Mouse (Mus musculus): ENCODE measurements around the gene Mis12.
A peak's percentile ranks its signal among the peaks of the same experiment; 100 is the strongest.

Mis12 gene

DNA sequence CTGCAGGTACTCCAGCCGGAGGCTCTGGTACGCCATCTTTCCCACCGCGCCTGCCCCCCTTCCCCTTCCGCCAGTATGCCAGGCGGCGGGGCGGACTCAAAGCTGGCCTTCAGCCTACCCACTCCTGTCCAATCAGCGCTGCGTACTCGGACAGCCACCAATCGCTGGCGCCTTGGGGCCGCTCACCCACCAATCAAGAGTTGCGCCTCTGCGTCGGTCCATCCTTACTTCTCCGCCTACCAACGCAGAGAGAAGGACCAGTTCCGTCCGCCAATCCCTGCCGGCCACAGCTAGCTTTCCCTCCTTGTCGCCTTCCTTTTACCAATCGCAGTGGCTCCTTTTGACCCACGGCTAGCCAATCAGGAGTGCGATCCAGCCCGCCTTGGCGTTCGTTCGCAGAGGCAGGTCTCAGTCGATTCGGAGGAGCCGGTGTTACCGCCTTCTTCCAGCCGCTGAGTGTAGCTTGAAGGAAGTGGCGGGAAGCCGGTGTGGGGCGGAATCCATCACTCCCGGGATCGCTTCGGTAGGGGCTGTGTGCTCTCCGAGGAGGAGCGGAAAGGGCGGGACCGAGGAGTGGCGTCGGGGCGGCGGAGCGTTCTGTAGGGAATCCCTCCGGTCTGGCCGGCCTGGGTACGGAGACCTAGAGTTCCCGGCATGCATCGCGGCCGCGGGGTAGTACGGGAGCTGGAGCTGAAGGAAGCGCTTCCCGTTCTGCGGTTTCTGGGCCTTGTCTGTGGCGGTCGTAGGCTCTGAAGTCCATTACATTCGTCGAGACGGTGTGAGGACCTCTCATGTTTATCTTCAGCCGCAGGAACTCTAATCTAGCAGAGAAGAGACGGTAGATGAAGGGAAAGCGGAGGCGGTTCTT, at the start of gene Mis12, which contains the start of gene Derl2:
Gene Mis12, plus strand, starts transcription at position 411 of the 868 bp plus-strand sequence.
Gene Derl2, minus strand, starts transcription at position 641 of the 868 bp plus-strand sequence.
- DNase-seq: peak; percentile 100

DNA sequence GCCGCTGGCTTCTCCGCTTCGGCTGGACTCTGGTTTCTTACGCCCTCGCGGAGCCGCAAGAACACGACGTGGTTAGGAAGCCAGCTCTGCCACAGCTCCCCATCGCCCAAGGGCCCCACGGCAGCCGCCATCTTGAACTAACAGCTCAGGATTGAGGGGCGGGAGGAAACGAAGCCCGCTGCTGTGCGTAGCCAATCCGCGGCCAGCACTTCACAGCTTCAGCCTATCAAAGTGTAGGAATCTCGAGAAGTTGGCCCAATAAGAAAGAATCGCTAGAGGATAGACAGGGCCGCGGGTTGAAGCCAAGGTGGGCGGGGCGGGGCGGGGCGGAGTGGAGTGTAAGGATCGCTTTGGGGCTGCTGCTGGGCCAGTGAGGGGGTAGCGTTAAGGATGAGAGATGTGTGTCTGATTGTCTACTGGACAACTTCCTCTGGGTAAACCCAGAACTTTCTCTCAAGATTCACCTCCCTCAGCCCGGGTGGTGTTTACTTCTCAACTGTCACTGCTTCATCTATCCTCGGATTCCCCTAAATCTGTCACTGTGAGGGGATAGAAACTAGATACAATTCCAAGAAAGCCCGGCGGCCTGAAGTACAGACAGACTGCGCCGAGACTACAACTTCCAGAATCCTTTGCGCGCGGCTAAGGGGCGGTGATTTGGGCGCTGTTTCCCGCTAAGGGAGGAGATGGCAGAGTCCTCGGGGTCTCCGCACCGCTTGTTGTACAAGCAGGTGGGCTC, 49.4 kb upstream of the Mis12 start, which contains the start of the genes Nup88 and Rpain:
Gene Nup88, minus strand, starts transcription at position 153 of the 739 bp plus-strand sequence.
Gene Rpain, plus strand, starts transcription at position 393 of the 739 bp plus-strand sequence.
- DNase-seq: peak; percentile 99

DNA sequence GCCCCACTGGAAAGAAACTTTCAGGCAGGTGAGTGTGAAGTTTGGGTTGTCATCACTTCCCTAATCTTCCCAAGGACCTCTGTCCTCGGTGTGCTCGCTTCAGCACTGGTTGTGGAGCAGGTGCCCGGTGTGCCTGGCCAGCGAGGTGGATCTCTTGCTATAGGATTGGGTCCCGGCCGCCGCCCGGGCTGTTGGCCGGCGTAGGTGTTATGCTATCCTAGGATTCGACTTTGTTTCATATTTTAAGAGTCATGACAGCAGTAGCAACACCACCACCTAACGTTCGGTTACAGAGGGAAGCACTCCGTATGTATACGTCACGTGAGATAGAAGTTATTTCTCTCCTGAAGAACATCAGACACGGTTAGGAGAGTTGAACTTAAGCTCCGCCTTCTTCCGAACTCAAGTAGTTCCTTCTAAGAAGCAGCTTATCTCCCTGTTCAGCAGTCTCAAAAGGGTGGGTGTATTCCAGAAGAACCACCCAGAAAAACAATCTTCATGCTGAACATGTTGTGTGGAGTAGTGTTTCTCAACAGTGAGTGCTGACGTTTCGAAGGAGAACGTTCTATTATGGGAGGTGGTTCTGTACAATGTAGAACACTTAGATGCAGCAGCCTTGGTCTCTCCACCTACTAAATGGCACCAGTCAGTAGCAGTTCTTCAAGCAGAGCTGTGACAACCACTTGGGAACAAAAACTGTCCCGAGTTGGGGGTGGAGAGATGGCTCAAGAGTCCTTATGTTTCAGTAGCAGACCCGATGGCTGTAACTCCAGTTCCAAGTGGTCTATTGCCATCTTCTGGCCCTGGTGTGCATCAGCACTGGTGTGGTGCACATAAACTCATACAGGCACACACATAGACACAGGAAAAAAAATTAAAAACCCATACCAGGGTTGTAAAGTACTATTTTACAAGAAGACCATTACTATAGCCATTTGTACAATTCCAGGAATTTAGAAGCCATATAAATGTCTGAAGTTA, 48.6 kb upstream of the Mis12 start:
- DNase-seq: peak; percentile 6

DNA sequence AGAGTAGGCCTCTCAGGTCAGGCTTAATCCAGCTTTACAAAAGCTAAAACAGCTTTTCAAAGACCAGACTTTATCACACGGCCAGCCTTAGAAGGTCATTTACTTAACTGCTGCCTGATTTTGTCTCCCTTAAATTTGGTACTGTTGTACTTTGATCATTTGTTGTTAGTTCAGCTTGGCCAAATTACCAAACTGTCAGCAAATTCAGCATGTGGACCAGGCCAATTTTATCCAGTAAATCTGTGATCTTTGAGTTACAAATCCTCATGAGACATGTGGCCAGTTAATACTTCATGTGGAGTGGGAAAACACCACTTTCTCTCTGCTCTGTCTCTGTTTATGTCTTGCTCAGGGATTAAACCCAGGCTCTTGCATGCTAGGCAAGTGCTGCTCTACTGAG, 46.8 kb upstream of the Mis12 start:
- no peak for DNase-seq

DNA sequence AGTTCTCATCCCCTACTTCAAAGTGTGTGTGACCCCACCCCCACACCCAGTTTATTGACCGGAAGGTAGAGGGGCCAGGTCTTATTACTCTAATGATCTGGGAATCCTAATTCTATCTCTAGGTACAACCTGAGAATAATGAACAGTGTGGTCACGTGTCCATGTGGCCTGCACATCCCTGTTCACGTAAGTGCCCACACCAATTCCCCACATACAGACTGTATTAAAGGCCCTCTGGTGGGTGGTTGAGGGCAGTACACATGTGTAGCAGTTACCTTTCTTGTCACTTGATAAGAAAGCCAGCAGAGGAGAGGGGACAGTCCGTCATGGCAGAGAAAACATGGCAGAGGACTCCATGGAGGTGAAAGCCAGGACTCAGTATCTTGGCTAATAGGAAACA, 45.5 kb upstream of the Mis12 start:
- peak; percentile 45 for DNase-seq

DNA sequence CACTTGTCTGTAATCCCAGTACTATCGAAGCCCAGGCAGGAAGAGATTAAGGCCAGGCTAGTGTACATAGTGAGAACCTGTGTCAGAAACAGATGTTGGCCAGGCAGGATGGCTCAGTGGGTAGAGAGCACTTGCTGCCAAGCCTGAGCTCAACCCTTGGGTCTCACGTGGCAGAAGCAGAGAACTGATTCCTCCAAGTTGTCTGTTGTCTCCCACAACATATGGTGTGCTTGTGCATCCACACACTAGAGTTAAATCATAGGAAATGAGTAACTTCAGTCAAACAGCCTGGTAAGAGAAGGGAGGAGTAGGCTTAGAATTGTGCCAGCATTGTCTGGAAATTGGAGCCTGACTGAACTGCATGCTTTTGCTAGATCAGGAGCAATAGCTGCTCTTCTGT, 44.2 kb upstream of the Mis12 start:
- no peak for DNase-seq

DNA sequence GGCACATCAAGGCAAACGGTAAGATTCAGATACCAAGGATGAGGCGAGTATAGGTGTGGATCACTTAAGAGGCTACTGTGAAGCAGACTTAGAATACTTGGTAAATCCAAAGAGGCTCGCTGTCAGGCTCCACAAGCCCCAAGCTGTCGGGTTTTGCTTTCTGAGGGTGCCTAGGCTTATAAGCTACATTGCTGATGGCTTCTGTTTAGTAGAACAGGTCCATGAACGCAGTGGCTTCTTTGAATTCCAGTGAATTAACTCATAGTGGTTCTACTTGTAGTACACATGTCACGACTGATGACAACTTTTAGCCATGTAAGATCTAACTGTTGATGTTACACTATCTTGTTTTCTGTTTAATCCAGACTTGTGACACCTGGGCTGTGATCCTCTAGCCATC, 42.1 kb upstream of the Mis12 start:
- no peak for DNase-seq

DNA sequence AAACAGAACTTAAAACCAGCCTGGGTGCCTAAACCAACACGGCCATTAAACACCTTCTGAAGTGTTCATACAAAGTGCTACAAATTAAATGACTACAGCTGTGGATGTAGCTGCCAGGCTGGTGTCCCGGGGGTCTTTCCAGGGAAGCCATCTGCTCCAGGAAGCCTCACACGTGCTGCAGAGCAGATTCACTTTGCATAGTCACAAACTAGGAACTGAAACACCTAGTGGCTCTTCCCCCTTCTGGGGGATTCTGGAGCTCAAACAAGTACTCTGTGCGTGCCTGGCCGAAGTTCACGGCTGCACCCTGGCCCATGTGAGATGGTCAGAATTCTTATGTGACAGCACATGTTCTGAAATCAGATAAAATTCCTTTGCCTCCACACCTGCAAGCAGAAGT, 39.2 kb upstream of the Mis12 start:
- no peak for DNase-seq

DNA sequence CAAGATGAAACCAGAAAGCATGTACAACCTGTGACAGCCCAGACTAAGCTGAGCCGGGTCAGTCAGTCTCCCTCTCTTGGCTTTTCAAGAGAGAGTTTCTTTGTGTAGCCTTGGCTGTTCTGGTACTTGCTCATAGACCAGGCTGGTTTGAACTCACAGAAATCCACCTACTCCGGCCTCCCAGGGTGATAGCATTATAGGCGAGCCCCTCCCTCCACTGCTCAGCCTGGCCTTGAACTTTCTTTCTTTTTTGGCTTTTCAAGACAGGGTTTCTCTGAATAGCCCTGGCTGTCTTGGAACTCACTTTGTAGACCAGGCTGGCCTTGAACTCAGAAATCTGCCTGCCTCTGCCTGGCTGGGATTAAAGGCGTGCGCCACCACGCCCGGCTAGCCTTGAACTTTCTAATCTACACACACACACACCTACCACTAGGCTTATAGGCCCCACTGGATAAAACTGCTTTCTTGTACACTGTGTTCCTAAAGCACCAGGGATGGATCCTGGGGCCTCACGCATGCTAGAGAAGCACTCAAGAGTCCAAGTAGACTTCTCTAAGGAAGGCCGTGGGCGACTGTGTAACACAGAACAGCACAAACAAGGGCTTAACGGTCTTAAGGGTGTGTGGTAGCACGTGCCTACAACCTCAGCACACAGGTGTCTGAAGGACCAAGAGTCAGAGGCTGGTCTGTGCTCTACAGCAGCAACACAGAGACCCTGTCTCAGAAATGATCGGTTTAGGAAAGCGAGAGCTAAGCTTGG, 38.5 kb upstream of the Mis12 start:
- DNase-seq: no peak

DNA sequence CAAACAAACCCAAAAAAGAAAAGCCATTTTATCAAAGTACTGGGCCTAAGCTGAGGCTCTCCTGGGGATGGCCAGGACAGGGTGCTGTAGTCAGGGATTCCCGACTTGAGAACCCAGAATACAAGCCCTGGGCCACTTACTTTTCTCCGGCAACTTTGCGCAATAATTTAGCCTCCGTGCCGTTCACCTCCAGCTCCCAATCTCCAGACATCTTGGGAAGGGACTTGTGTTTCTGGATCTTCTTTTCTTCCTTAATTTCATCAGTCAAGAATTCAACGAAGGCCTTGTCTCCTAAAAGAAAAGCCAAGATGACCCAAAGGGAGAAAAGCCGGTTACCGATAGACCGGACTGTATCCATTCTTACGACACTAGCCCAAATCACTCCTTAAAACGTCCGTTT, 37.4 kb upstream of the Mis12 start:
- no peak for DNase-seq

DNA sequence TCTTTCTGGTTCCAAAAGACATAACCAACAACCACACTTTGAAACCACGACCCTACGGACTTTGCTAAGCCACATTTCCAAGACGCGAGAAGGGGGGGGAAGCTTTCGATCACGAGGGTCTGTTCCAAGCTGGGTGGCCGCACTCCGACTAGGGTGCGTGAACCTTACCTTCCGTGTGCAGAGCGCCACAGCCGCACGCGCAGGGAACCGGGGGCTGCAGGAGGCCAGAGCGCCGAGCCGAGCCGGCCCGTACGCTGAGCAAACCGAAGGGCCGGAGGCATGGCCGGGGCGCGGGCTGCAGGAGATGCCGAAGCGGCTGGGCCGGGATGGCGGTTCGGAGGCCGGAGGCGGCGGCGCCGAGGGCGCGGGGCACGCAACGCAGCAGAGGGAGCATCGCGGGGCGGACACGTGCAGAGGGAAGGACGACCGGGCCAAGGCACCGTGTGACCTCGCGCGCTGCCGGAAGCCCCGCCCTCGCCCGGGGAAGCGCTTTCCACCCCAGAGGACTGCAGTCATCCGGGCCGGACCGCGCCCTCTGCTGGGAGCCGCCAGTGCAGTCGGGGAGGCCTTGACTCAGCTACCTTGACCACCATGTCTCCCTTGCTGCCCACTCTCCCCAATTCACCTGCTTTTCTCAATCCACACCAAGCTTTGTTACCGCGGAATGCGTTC, 36.7 kb upstream of the Mis12 start, which contains the start of gene C1qbp:
Gene C1qbp, minus strand, starts transcription at position 470 of the 672 bp plus-strand sequence.
- DNase-seq: peak; percentile 95

DNA sequence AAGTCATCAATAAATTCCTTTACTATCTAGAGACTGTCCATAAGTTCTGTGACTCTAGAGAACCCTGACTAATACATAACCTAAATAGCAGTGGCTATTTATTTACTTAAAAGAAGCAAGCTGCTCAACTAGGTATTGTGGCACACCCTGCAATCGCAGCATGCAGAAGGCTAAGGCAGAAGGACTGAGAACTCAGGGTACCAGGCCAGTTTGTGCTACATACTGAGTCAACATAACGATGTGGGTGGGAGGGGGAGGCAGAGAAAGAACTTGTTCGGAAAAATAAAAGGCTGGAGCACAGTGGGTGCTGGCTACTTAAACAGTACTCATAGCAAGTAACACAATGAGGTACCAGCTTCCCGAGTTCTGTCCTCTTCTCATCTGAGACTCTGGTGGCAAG, 18.2 kb upstream of the Mis12 start:
- DNase-seq: no peak

DNA sequence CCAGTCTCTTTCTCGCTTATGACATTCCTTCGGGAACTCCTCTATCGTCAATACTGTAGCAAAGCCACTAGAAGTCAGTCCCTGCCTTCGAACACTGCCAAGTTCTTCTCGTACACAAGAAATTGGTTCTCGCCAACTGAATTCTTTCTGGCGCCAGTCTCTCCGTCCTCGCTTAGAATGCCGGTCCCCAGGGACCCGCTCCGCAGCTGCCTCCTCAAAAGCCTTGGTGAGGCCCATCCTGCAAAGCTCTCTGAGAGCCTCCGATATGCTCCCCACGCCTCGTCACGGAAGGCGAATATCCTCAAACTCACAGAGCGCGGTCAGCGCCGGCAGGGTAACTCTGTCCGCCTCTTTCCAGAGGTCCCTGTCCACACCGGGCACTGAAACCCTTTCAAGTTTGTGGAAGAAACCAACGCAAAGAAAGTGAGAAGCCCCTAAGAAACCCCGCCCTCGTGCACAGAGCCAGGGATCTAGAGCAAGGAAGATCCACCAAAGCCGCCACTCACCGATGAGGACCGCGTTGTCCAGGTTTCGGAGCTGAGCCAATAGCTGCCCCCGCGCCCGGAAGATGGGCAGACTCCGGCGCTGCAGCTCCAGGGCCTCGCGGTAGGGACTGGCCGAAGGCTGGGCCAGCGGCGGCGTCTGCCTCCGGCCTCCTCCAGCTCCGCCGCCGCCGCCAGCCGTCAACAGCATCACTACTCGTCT, 15.6 kb upstream of the Mis12 start:
- DNase-seq: no peak

DNA sequence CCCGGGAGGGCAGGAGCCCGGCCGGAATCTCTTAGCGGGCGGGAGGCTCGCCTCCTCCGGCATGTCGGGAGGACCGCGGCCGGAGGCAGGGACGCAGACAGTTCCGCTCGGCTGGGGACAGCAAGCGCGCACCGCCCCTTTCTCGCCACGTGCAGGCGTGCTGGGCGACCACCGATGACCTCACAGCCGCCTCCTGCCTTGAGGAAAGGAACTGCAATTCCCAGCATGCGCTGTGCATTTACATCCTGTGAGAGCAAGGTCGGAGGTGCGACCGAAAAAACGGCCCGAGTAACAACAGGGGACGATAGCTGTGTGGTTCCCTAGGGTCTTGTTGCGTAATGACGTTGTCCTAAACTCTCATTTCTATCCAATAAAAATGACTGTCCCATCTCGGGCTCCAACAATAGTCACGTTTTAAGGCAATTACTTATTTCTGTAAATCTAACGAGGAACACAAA, 15.1 kb upstream of the Mis12 start, which contains the start of gene Dhx33:
Gene Dhx33, minus strand, starts transcription at position 122 of the 458 bp plus-strand sequence.
- DNase-seq: peak; percentile 99

DNA sequence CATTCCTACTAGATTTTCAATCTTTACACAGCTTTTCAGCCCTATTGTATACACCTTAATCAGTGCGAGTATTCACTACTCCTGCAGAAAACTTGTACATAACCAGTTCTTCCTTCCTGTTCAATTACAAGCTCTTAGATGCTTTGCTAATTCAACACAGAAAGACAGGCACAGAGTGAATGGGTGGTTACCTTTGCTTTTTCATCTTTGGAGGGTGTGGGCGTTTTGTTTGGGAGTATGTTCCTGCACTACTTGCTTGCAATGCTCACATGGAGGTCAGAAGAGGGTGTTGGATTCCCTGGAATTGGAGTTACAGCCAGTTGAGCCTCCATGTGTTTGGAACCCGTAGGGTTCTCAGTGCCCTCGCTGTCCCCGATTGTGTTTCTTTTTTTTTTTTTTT, 14.4 kb upstream of the Mis12 start:
- peak; percentile 16 for DNase-seq

DNA sequence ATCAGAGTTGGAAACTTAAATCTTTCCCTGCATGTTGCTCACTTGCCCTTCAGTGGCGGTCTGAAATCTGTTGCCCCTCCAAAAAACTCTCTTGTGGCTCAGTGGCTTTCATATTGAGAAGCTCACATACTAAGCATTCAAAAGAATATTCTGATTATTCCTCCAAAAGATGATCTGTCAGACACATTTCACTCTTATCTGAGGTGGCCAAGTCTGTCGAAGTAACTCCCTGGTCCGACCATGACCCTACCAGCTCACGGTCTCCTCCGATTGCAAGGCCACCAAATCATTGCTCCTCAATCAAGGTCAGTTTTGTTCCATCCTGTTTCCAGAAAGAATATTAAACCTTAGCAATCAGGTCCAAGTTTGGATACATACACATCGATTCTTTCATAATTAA, 12.4 kb upstream of the Mis12 start:
- DNase-seq: no peak

DNA sequence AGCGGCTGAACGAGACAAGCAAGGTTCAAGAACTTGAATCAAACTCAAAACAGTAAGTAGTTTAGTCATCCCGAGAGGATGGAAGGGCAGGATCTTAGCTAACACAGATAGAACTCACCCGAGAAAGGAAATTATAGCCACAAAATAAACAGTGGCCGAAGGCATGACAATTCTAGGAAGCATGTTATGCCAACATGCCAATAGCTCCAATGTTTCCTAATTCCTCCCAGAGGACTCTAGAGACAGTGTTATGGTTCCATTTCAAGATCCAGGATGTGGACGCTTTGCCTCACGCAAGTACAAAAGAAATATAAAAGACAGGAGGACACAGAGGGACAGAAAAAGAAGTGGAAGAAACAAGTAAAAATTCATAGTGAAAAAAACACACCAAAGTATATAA, 11.6 kb upstream of the Mis12 start:
- no peak for DNase-seq

DNA sequence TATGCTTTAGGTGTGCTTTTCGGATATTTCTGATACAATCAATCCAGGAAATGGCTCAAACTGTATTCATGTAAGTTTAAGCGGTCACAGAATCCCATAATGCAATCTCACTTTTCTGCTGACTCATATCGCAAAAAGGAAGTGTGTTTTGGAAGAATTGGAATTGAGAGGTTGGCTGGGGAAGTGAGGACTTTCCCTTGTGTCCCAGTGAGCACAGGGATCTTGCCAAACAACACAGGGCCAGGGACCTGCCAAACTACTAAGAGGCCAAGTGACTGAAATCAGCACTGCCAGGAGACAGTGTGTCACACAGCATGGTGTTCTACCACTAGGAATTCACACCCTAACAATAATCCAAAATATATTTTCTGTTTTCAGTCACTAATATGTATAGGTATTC, 11.1 kb upstream of the Mis12 start:
- DNase-seq: no peak

DNA sequence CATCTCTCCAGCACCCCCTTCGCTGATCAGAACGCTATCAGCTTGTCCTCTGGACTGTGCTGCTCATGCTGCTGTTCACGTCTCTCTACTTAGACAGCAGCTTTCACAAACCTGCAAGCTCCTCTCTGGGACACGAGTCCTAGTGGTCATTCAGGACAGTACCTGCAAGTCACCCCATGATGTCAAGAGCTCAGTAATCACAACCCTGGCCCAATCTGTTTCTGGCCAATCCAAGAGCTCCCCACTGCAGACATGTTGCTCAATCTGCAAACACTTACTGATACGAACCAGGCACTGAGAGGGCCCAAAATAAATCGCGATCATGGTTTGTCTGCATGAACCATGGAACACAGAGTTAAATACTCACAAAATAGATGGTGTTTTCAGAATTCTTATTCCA, 6.7 kb upstream of the Mis12 start:
- no peak for DNase-seq

DNA sequence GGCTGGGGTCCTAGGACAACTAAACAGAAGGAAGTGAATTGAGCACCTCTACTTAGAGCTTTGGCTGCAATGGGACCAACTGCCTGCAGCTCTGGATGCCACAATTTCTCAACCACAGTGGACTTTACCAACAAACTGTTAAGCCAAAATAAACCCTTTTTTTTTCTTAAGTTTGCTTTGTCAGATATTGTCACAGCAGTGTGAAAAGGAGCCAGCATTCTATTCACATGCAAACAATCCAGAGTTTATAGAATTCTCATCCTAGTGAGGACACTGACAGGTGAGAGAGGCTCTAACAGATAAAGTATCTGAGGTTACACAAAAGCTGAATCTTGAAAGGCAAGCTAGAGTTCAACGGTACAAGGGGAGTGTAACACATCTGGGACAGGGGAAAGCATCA, 2.4 kb upstream of the Mis12 start:
- DNase-seq: no peak

Data from retina, postnatal 1 day (tissue).